Mouse (Mus musculus) heart, postnatal 0 days (tissue): Measurements from ENCODE around the gene Nmnat3.

Source experiments
- CTCF ChIP-seq: IDR thresholded peaks from 2 replicates; pipeline ENCODE4 v1.5.1; 2016; ENCODE audit warnings: antibody characterized with exemption, control low read depth, low read depth
- EP300 ChIP-seq: IDR thresholded peaks from 2 replicates; pipeline ENCODE4 v1.6.1; 2016; ENCODE audit warnings: antibody characterized with exemption, low read depth

- TF ChIP-seq EP300 (no peak), CTCF (no peak)
Observed at GRCm38 (mm10) chr9:98425351-98425880, 138.2 kb downstream of the Nmnat3 start.
